Mouse (Mus musculus): ENCODE data around the gene 1700029I15Rik. TPM values are rescaled to one million over a fixed set of nuclear protein-coding genes. Genes with fewer than 3 reads are reported as not detected.

The 1700029I15Rik gene
- polyA plus RNA-seq, 1 experiment, result 1.2 TPM

GRCm38 (mm10) chr2:92408309-92409045 lies 26.1 kb downstream of the 1700029I15Rik start:
- H3K9me3 ChIP-seq (replicated peaks; ENCODE audit: control insufficient read depth, insufficient read depth, low read length, poor library complexity, severe bottlenecking), result no peaks in the 10 kb centered on the region
- H3K27ac ChIP-seq (ENCODE audit: insufficient read depth, low read length), result no peak overlapping the region
- TF ChIP-seq EP300 (IDR thresholded peaks at IDR 0.05; ENCODE audit: insufficient read depth, low read depth, low read length) (no peak), CTCF (IDR thresholded peaks at IDR 0.05; ENCODE audit: low read depth, low read length) (no peak), POLR2A (IDR thresholded peaks at IDR 0.05; ENCODE audit: insufficient read depth, low read length) (no peak)
- no peaks in the 10 kb centered on the region for H3K27me3 ChIP-seq (ENCODE audit: control insufficient read depth, insufficient read depth, low read length, poor library complexity, severe bottlenecking)
- H3K36me3 ChIP-seq (ENCODE audit: control insufficient read depth, insufficient read depth, low read length, poor library complexity, severe bottlenecking), result peaks cover 8% of the 10 kb centered on the region; the same call in 1 of the 2 replicates
- no peaks in the 10 kb centered on the region for H3K4me1 ChIP-seq (ENCODE audit: control insufficient read depth, insufficient read depth, low read length)
- no peak overlapping the region for H3K9ac ChIP-seq (ENCODE audit: low read depth, poor library complexity, severe bottlenecking)
- H3K4me3 ChIP-seq (ENCODE audit: low read depth, low read length), result no peak overlapping the region

GRCm38 (mm10) chr2:92411705-92412104 lies 29.4 kb downstream of the 1700029I15Rik start:
- H3K9me3 ChIP-seq (replicated peaks; ENCODE audit: control insufficient read depth, insufficient read depth, low read length, poor library complexity, severe bottlenecking), result no peaks in the 10 kb centered on the region
- no peak overlapping the region for H3K27ac ChIP-seq (ENCODE audit: insufficient read depth, low read length)
- no peak overlapping the region for H3K4me3 ChIP-seq (ENCODE audit: low read depth, low read length)
- H3K4me1 ChIP-seq (ENCODE audit: control insufficient read depth, insufficient read depth, low read length), result no peaks in the 10 kb centered on the region
- no peak overlapping the region for H3K9ac ChIP-seq (ENCODE audit: low read depth, poor library complexity, severe bottlenecking)
- peaks cover 8% of the 10 kb centered on the region; the same call in 1 of the 2 replicates for H3K36me3 ChIP-seq (ENCODE audit: control insufficient read depth, insufficient read depth, low read length, poor library complexity, severe bottlenecking)
- H3K27me3 ChIP-seq (ENCODE audit: control insufficient read depth, insufficient read depth, low read length, poor library complexity, severe bottlenecking), result no peaks in the 10 kb centered on the region
- TF ChIP-seq CTCF (IDR thresholded peaks at IDR 0.05; ENCODE audit: low read depth, low read length) (no peak), EP300 (IDR thresholded peaks at IDR 0.05; ENCODE audit: insufficient read depth, low read depth, low read length) (no peak), POLR2A (IDR thresholded peaks at IDR 0.05; ENCODE audit: insufficient read depth, low read length) (no peak)

- Histone ChIP-seq H3K9me3 (replicated peaks; ENCODE audit: control insufficient read depth, insufficient read depth, low read length, poor library complexity, severe bottlenecking) (no peaks in the 10 kb centered on the region), H3K27ac (ENCODE audit: insufficient read depth, low read length) (no peak overlapping the region), H3K4me3 (ENCODE audit: low read depth, low read length) (no peak overlapping the region), H3K27me3 (ENCODE audit: control insufficient read depth, insufficient read depth, low read length, poor library complexity, severe bottlenecking) (no peaks in the 10 kb centered on the region), H3K4me1 (ENCODE audit: control insufficient read depth, insufficient read depth, low read length) (peaks cover 2% of the 10 kb centered on the region), H3K9ac (ENCODE audit: low read depth, poor library complexity, severe bottlenecking) (no peak overlapping the region), H3K36me3 (ENCODE audit: control insufficient read depth, insufficient read depth, low read length, poor library complexity, severe bottlenecking) (no peaks in the 10 kb centered on the region)
- TF ChIP-seq CTCF (IDR thresholded peaks at IDR 0.05; ENCODE audit: low read depth, low read length) (no peak), POLR2A (IDR thresholded peaks at IDR 0.05; ENCODE audit: insufficient read depth, low read length) (no peak), EP300 (IDR thresholded peaks at IDR 0.05; ENCODE audit: insufficient read depth, low read depth, low read length) (no peak)
Observed at GRCm38 (mm10) chr2:92421723-92422387, 39.5 kb downstream of the 1700029I15Rik start.

- Histone ChIP-seq H3K9me3 (replicated peaks; ENCODE audit: control insufficient read depth, insufficient read depth, low read length, poor library complexity, severe bottlenecking) (no peaks in the 10 kb centered on the region), H3K27ac (ENCODE audit: insufficient read depth, low read length) (no peak overlapping the region), H3K36me3 (ENCODE audit: control insufficient read depth, insufficient read depth, low read length, poor library complexity, severe bottlenecking) (no peaks in the 10 kb centered on the region), H3K4me1 (ENCODE audit: control insufficient read depth, insufficient read depth, low read length) (peaks cover 2% of the 10 kb centered on the region), H3K27me3 (ENCODE audit: control insufficient read depth, insufficient read depth, low read length, poor library complexity, severe bottlenecking) (no peaks in the 10 kb centered on the region), H3K9ac (ENCODE audit: low read depth, poor library complexity, severe bottlenecking) (no peak overlapping the region), H3K4me3 (ENCODE audit: low read depth, low read length) (no peak overlapping the region)
- TF ChIP-seq CTCF (IDR thresholded peaks at IDR 0.05; ENCODE audit: low read depth, low read length) (peak; percentile 15), POLR2A (IDR thresholded peaks at IDR 0.05; ENCODE audit: insufficient read depth, low read length) (no peak)
Observed at GRCm38 (mm10) chr2:92422388-92423135, 40.2 kb downstream of the 1700029I15Rik start.

GRCm38 (mm10) chr2:92423156-92423555 lies 40.8 kb downstream of the 1700029I15Rik start:
- H3K27me3 ChIP-seq (ENCODE audit: control insufficient read depth, insufficient read depth, low read length, poor library complexity, severe bottlenecking), result no peaks in the 10 kb centered on the region
- no peak overlapping the region for H3K4me3 ChIP-seq (ENCODE audit: low read depth, low read length)
- no peaks in the 10 kb centered on the region for H3K9me3 ChIP-seq (replicated peaks; ENCODE audit: control insufficient read depth, insufficient read depth, low read length, poor library complexity, severe bottlenecking)
- peaks cover 5% of the 10 kb centered on the region for H3K4me1 ChIP-seq (ENCODE audit: control insufficient read depth, insufficient read depth, low read length)
- H3K9ac ChIP-seq (ENCODE audit: low read depth, poor library complexity, severe bottlenecking), result no peak overlapping the region
- TF ChIP-seq POLR2A (IDR thresholded peaks at IDR 0.05; ENCODE audit: insufficient read depth, low read length) (no peak), CTCF (IDR thresholded peaks at IDR 0.05; ENCODE audit: low read depth, low read length) (no peak), EP300 (IDR thresholded peaks at IDR 0.05; ENCODE audit: insufficient read depth, low read depth, low read length) (no peak)
- H3K27ac ChIP-seq (ENCODE audit: insufficient read depth, low read length), result no peak overlapping the region
- no peaks in the 10 kb centered on the region for H3K36me3 ChIP-seq (ENCODE audit: control insufficient read depth, insufficient read depth, low read length, poor library complexity, severe bottlenecking)

Measured in ES-Bruce4 (cell line).